Mouse (Mus musculus) urinary bladder, postnatal 25 days (tissue): Measurements from ENCODE around the gene Topbp1.
"Not testable (repeated sequence)": the region's sequence is repeated elsewhere in the genome, so short reads cannot be mapped to it uniquely, and the experiment has no call there.

ENCODE experiments used
- DNase-seq: peaks from one replicate; pipeline ENCODE4 v3.0.0; 2022; ENCODE audit warnings: low spot score

Gene Topbp1

GRCm38 (mm10) chr9:103353500-103354260 lies 48.7 kb downstream of the Topbp1 start:
- not testable (repeated sequence) for DNase-seq

- no peak for DNase-seq
Measured at GRCm38 (mm10) chr9:103357893-103358292, 52.9 kb downstream of the Topbp1 start.

GRCm38 (mm10) chr9:103358545-103358944 lies 53.5 kb downstream of the Topbp1 start:
- DNase-seq, result no peak

- no peak for DNase-seq
Measured at GRCm38 (mm10) chr9:103360642-103361041, 55.6 kb downstream of the Topbp1 start.

DNA sequence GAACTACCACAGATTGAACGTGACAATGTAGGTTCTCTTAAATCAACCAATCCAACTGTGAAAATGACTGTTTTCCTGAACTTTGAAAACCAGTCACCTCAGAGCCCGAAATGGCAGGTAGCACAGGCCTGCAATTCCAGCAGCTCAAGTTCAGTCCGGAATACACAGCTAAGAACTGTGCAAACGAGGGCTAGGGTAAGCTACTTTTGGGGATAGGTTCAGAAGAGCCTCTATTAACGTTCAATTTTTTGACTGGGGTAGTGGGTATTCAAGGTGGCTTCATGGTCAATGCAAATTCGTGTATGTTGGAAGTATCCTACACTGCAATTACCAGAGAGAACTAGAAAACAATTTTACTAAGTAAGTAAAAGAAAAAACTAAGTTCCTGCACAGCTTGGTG lies 58.1 kb downstream of the Topbp1 start:
- DNase-seq, result no peak

GRCm38 (mm10) chr9:103363730-103364417 lies 58.9 kb downstream of the Topbp1 start:
- no peak for DNase-seq

- DNase-seq, result peak; percentile 70
Measured at GRCm38 (mm10) chr9:103364601-103365289, 59.7 kb downstream of the Topbp1 start.

- peak; percentile 94 for DNase-seq
Measured at GRCm38 (mm10) chr9:103365290-103366247, 60.6 kb downstream of the Topbp1 start, which contains the start of gene Cdv3. Cdv3 (minus strand) TSS chr9:103365840.

- no peak for DNase-seq
Measured at GRCm38 (mm10) chr9:103366356-103366755, 61.3 kb downstream of the Topbp1 start.

- no peak for DNase-seq
Measured at GRCm38 (mm10) chr9:103369951-103370350, 64.9 kb downstream of the Topbp1 start.

GRCm38 (mm10) chr9:103372271-103373010 lies 67.4 kb downstream of the Topbp1 start:
- no peak for DNase-seq

DNA sequence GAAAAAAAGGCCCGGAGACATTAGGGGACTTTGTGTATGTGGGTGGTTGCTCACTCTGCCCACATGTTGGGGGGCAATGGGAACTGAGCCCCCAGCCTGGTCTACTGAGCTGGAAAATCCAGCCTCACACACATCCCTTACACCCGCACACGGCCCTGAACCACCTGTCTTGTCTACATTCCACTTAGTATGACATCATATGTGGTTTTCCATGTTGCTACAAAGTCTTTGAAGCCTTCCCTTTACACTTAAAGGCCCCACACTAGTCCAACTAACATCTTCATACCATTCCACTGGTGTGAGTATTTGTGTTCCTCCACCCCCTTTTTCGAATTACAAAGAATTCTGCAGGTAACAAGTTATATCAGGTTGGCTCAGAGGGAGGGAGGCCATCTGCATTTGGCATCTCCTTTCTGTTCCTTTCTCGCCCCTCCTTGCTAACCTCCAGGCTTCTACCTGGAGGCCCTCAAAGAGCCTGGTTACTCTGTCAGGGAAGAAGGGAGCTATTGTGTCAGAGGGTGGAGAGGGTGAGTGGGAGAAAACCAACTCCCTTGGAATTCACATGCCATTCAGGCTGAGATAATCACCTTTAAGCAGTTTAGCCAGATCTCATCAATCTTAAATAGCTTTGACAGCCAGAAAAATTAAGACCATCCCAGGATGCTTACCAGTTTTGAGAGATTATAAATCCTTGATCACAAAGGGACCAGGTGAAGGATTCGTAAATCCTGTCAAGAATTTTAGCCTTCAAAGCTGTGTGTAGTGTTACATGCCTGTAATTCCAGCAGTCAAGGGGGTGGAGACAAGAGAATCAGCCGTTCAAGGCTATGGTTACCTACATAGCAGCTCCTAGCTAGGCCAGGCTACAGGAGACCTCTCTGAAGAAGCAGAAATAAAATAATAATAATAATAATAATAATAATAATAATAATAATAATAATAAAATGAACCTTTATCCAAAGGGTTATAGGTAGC lies 71.6 kb downstream of the Topbp1 start:
- no peak for DNase-seq

- DNase-seq, result no peak
Measured at GRCm38 (mm10) chr9:103378686-103379085, 73.7 kb downstream of the Topbp1 start.

DNA sequence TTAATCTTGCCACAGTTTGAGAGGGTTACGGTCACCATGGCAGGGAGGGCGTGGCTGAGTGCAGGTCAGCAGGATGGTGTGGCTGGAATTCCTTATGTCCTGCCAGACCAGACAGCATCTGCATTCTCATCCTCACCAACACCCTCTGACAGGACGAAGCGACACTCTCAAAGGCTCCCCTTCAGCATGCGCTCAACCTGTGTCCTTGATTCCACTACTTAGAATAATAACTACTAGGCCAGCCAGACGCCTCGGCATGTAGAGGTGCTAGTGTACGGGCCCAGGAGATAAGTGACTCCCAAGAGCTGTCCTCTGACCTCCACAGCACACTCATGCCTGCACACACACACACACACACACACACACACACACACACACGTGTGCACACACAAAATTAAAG lies 74.2 kb downstream of the Topbp1 start:
- no peak for DNase-seq

DNA sequence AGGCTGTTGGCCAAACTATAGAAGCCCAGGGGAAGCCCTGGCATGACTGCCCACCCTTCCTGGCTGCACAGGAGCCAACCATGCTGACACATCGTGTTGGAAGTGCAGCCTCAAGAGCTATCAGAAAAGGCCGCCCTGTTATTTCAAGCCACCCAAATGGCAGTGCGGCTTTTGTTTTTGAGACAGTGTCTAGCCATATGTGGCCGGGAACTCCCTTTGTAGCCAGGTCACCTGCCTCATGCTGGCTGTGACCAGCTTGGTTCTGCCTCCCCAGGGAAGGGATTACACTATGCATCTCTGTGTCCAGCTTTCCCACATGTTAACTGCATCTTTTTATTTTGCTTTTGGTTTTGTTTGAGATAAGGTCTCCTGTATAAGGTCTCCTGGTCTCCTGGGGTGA lies 75.6 kb downstream of the Topbp1 start:
- DNase-seq, result no peak

- no peak for DNase-seq
Measured at GRCm38 (mm10) chr9:103382989-103383388, 78.0 kb downstream of the Topbp1 start.

- DNase-seq, result no peak
Measured at GRCm38 (mm10) chr9:103383576-103383975, 78.6 kb downstream of the Topbp1 start.

- DNase-seq, result no peak
Measured at GRCm38 (mm10) chr9:103384141-103384796, 79.3 kb downstream of the Topbp1 start.

DNA sequence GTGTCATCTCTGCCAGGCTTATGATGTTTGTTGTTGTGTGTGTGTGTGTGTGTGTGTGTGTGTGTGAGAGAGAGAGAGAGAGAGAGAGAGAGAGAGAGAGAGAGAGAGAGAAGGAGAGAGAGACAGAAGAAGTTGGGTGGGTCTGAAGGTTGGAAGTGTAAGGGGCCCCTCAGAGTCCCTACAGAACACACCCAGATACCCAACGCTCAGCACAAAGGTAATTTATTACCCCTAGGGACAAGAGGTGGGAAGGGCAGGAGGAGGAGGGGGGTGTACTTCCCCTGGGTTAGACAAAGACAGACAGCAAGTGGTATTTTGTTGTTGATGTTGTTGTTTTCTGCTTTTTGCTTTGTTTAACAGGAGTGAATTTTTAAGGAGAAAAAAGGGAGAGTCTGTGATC lies 80.6 kb downstream of the Topbp1 start:
- DNase-seq, result no peak
